Mouse (Mus musculus) liver, embryonic 12.5 days (tissue): ENCODE data around the gene Fastkd5. TPM values are rescaled to one million over a fixed set of nuclear protein-coding genes. Genes with fewer than 3 reads are reported as not detected.
A peak's percentile ranks its signal among the peaks of the same experiment; 100 is the strongest.

ENCODE experiments used
- ATAC-seq: fragments of 200-750 bp; cut with Nextera tagmentation; 2 replicates; pipeline ENCODE4 v1.8.0; 2017; ENCODE audit warnings: moderate number of reproducible peaks, mild to moderate bottlenecking, moderate library complexity
- H3K27ac ChIP-seq: fragments of 300-500 bp; sonication (generic); 2 replicates; pipeline ENCODE4 v1.5.1; 2016; ENCODE audit warnings: mild to moderate bottlenecking
- H3K27me3 ChIP-seq: fragments of 300-500 bp; sonication (generic); replicated peaks from 2 replicates; pipeline ENCODE4 v1.6.1; 2016; ENCODE audit warnings: mild to moderate bottlenecking, moderate library complexity
- H3K36me3 ChIP-seq: fragments of 300-500 bp; sonication (generic); 2 replicates; pipeline ENCODE4 v1.6.1; 2016; ENCODE audit warnings: mild to moderate bottlenecking, moderate library complexity
- H3K4me1 ChIP-seq: fragments of 300-500 bp; sonication (generic); 2 replicates; pipeline ENCODE4 v1.6.1; 2016
- H3K4me2 ChIP-seq: fragments of 300-500 bp; sonication (generic); 2 replicates; pipeline ENCODE4 v1.6.1; 2016; ENCODE audit warnings: mild to moderate bottlenecking, moderate library complexity
- H3K4me3 ChIP-seq: fragments of 300-500 bp; sonication (generic); 2 replicates; pipeline ENCODE4 v1.5.1; 2016; ENCODE audit warnings: mild to moderate bottlenecking, moderate library complexity
- H3K9ac ChIP-seq: fragments of 300-500 bp; sonication (generic); 2 replicates; pipeline ENCODE4 v1.6.1; 2016; ENCODE audit warnings: mild to moderate bottlenecking, moderate library complexity
- H3K9me3 ChIP-seq: fragments of 300-500 bp; sonication (generic); replicated peaks from 2 replicates; pipeline ENCODE4 v1.6.1; 2016; ENCODE audit warnings: mild to moderate bottlenecking, moderate library complexity
- WGBS: fragments of 180-500 bp; shearing (Covaris S2); methylation state at CpG from one replicate; pipeline ENCODE4 v1.1.7; 2016; ENCODE audit not compliant: insufficient replicate concordance; 5-methylcytosine and 5-hydroxymethylcytosine counted together
- polyA plus RNA-seq: library from polyadenylated mRNA; unstranded; fragments of >200 nt; fragmentation: Nextera tagmentation; extraction: Ambion mirVana; gene quantifications from 2 replicates; pipeline ENCODE4 v1.2.1, GENCODE M21; 2016

Gene Fastkd5
- polyA plus RNA-seq = 16.1 and 16.9 TPM in 2 replicates

DNA sequence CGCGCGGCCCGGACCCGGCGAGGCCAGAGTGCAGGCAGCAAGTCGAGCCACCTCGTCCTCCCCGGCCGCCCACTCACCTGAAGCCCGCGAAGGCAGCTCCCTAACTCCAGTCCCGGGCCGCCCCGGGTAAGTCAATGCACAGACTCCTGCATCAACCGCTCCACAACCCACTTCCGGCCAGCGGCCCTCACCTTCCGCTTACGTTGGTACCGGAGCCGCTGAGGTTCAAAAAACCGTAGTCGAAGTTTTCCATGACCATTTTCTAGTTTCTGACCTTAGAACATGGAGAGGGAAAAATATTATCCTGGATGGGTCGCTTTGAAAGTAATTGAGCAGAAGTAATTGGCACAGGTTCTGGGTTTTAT, at the start of gene Fastkd5, which contains the start of gene Ubox5:
Fastkd5 (minus strand) TSS at position 189 of the 365 bp plus-strand sequence.
Ubox5 (minus strand) TSS at position 200 of the 365 bp plus-strand sequence.
- Histone ChIP-seq H3K27me3 (peaks cover 29% of the 10 kb centered on the region), H3K4me1 (peaks cover 31% of the 10 kb centered on the region), H3K4me3 (peak within 1 kb of the TSS; percentile 89), H3K4me2 (peak within 1 kb of the TSS; percentile 77), H3K27ac (peak within 1 kb of the TSS; percentile 83), H3K9ac (peak within 1 kb of the TSS; percentile 89), H3K9me3 (no peaks in the 10 kb centered on the region), H3K36me3 (peaks cover 33% of the 10 kb centered on the region)
- peak; percentile 85 for ATAC-seq
- WGBS = 0% methylated on average over 25 of the region's 25 CpGs

DNA sequence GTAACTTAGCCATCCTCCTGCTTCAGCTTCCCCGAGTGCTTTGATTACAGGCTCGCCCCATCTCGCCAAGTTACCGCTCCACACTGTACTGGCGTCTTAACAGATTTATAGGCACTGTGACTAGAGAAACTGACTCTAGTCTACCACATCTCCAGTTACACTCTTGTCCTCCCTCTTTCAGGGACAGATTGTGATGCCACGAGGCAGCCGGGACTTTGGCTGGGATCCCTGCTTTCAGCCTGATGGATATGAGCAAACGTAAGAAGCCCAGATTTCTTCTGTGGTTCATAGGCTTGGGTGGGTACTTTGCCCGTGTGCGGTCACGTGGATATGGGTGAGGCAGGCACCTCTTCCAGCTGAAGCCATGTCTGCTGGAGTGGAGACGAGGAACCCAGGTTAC, 49.3 kb upstream of the Fastkd5 start:
- Histone ChIP-seq H3K27me3 (no peaks in the 10 kb centered on the region), H3K36me3 (peaks cover 99% of the 10 kb centered on the region), H3K9me3 (no peaks in the 10 kb centered on the region), H3K4me1 (no peaks in the 10 kb centered on the region), H3K4me2 (no peak overlapping the region), H3K4me3 (no peak overlapping the region), H3K27ac (no peak overlapping the region), H3K9ac (no peak overlapping the region)
- 92% methylated on average over 12 of the region's 12 CpGs for WGBS
- ATAC-seq = no peak

DNA sequence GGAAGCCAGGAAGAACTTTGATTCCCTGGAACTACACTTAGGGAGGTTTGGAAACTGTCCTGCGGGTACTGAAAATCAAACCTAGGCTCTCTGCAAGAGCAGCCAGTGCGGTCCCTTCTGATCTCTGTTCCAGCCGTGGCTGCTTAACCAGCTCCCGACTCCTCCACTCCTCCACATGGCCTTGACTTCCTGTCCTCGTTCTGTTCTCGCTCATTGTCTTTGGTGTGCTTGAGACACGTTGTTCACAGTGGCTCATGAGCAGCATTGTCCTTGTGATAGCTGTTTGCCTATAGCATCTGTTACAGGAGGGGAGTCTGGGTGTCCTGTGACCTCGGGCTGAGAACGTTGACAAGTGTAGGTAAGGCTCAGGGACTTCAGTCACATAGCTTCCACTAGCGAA, 47.4 kb upstream of the Fastkd5 start:
- Histone ChIP-seq H3K4me3 (no peak overlapping the region), H3K9ac (no peak overlapping the region), H3K9me3 (no peaks in the 10 kb centered on the region), H3K36me3 (peaks cover 100% of the 10 kb centered on the region), H3K27ac (no peak overlapping the region), H3K27me3 (no peaks in the 10 kb centered on the region), H3K4me2 (no peak overlapping the region), H3K4me1 (no peaks in the 10 kb centered on the region)
- WGBS = 85% methylated on average over 10 of the region's 10 CpGs
- no peak for ATAC-seq

DNA sequence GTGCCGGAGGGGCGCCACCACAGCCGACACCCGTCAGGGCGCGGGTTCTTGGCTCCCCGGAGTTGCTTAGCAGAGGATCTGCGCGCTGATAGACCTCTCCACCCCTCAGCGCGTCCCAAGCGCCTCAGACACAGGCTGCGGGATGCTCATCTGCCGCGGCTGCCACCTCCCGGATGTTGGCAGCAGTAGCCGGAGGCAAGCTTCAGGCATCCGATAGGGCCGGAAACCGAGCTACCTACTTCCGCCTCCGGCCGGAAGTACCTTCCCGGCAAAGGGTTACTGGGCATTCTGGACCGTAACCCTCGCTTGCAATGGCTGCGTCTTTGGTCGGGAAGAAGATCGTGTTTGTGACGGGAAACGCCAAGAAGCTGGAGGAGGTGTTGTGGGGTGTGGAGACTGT, 37.7 kb upstream of the Fastkd5 start, which contains the start of gene Itpa:
Itpa (plus strand) TSS at position 52 of the 400 bp plus-strand sequence.
- peak; percentile 75 for ATAC-seq
- H3K4me2 ChIP-seq = peak within 1 kb of the TSS; percentile 92
- no peaks in the 10 kb centered on the region for H3K27me3 ChIP-seq
- WGBS = 1% methylated on average over 31 of the region's 31 CpGs
- no peaks in the 10 kb centered on the region for H3K9me3 ChIP-seq
- H3K27ac ChIP-seq = peak within 1 kb of the TSS; percentile 92
- H3K36me3 ChIP-seq = peaks cover 29% of the 10 kb centered on the region
- H3K4me1 ChIP-seq = peaks cover 64% of the 10 kb centered on the region
- peak within 1 kb of the TSS; percentile 85 for H3K4me3 ChIP-seq
- peak within 1 kb of the TSS; percentile 80 for H3K9ac ChIP-seq

DNA sequence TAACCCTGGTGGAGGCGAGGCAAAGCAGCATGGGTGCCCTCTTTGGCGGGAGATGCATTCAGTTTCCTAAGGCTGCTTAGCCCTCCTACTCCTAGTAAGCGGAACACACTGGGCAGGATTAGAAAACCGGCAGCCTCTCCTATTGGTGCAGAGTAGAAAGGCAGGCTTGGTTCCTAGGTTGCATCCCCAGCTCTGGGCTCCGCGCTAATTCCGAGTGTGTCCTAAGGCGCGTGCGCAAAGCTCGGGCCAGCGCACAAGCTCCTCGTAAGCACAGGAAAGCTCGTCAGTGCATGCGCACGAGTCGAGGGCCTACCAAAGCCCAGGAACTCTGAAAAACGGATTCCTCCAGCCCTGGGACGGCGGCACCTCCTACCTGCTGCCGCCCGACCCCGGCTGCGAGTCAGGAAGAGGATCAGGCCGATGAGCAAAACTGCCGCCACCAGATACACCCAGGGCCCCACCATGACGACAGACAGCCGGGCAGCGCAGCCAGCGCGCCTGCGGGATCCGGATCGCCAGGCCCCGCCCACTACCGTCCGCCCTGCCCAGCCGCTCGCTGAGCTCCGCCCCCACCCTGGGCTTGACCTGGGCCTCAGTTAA, 34.4 kb upstream of the Fastkd5 start, which contains the start of gene Ddrgk1:
Ddrgk1 (minus strand) TSS at position 558 of the 600 bp plus-strand sequence.
- H3K4me1 ChIP-seq = peaks cover 52% of the 10 kb centered on the region
- H3K4me3 ChIP-seq = peak within 1 kb of the TSS; percentile 65
- peak within 1 kb of the TSS; percentile 96 for H3K27ac ChIP-seq
- peak; percentile 93 for ATAC-seq
- peaks cover 37% of the 10 kb centered on the region for H3K36me3 ChIP-seq
- H3K9me3 ChIP-seq = no peaks in the 10 kb centered on the region
- H3K9ac ChIP-seq = peak within 1 kb of the TSS; percentile 82
- WGBS = under 1% methylated on average over 40 of the region's 40 CpGs
- peak within 1 kb of the TSS; percentile 86 for H3K4me2 ChIP-seq
- H3K27me3 ChIP-seq = no peaks in the 10 kb centered on the region

DNA sequence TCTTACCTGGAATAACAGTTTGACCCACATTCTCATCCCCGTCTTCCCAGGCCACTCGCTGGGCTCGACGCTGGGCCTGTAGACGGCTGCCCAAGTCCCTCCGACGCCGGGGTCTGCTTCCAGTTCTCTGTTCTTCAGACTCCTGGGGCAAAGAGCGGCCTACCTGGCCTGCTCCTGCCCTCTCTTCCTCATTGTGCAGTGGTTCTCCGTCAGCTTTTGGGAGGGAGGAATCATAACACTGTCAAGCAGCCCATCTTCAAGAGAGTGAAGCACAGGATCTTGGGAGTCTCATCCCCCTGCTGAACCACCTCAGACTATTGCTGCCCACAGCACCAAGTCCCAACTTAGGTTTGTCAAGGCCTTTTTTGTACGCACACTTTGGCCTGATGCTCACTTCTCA, 33.5 kb upstream of the Fastkd5 start:
- 86% methylated on average over 11 of the region's 11 CpGs for WGBS
- H3K36me3 ChIP-seq = peaks cover 45% of the 10 kb centered on the region
- no peaks in the 10 kb centered on the region for H3K27me3 ChIP-seq
- peak overlapping the region; percentile 65 for H3K4me3 ChIP-seq
- H3K4me2 ChIP-seq = peak overlapping the region; percentile 86
- peak overlapping the region; percentile 82 for H3K9ac ChIP-seq
- peak overlapping the region; percentile 96 for H3K27ac ChIP-seq
- H3K4me1 ChIP-seq = peaks cover 43% of the 10 kb centered on the region
- ATAC-seq = no peak
- H3K9me3 ChIP-seq = no peaks in the 10 kb centered on the region

DNA sequence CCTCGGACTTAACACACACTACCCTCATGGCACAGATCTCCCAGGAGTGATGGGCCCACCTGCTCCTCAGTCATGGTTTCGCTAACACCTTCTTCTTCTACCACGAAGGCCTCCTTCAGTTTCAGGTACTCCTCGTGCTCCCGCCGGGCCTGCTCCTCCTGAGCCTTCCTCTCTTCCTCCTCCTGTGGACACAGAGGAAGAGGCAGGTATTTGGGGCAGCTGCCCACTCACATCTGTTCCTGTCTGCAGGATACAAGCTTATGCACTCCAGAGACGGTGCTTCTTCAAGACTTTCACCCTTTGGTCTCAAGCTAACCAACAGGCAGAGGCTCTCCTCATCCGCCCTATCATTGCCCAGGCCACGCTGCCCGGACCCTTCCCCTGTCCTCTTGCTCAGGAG, 28.7 kb upstream of the Fastkd5 start:
- H3K9ac ChIP-seq = no peak overlapping the region
- WGBS = 93% methylated on average over 10 of the region's 10 CpGs
- H3K36me3 ChIP-seq = peaks cover 93% of the 10 kb centered on the region
- no peak overlapping the region for H3K4me2 ChIP-seq
- peak overlapping the region; percentile 11; the same call in 1 of the 2 replicates for H3K27ac ChIP-seq
- peaks cover 59% of the 10 kb centered on the region for H3K4me1 ChIP-seq
- no peaks in the 10 kb centered on the region for H3K27me3 ChIP-seq
- ATAC-seq = no peak
- H3K4me3 ChIP-seq = no peak overlapping the region
- no peaks in the 10 kb centered on the region for H3K9me3 ChIP-seq

DNA sequence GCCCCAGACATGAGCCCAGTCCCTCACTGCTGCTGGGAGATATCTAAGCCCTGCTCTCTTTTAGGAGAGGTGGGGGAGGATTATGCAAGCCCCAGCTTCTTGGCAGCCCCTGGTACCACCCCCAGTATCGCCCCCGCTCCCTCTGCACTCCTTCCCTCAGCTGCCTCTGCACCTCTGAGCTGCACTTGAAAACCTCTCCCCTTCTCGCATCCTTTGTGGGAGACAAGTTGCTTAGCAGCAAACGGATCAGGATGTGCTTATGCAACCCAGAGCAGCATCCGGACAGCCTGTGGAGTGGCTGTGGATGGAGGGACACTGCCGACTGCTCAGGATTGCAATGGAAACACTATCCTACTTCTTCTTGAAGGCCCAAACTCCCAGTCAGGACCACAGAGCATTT, 27.7 kb upstream of the Fastkd5 start:
- 85% methylated on average over 6 of the region's 6 CpGs for WGBS
- H3K27me3 ChIP-seq = no peaks in the 10 kb centered on the region
- H3K36me3 ChIP-seq = peaks cover 99% of the 10 kb centered on the region
- peaks cover 56% of the 10 kb centered on the region for H3K4me1 ChIP-seq
- no peak overlapping the region for H3K4me2 ChIP-seq
- peak overlapping the region; percentile 92; the same call in 1 of the 2 replicates for H3K27ac ChIP-seq
- H3K4me3 ChIP-seq = no peak overlapping the region
- no peak overlapping the region; the same call in 1 of the 2 replicates for H3K9ac ChIP-seq
- no peak for ATAC-seq
- no peaks in the 10 kb centered on the region for H3K9me3 ChIP-seq

DNA sequence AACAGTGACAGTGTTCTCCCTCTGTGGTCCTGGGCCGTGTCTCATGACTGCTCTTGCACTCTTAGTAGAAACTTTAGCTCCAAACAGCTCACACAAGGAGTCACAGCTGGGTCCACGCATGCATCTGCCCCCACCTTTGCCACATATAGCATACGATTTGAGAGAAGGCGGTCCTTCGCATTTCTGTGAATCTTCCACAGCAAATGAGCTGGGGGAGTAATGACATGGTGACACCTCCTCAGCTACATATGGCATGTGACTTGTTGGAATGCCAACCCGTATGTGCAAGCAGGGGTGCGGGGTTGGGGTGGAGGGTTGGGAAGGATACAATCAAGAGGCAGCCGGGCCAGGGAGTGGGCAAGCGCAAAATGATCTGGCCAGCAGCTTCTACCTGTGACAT, 26.7 kb upstream of the Fastkd5 start:
- peaks cover 93% of the 10 kb centered on the region for H3K36me3 ChIP-seq
- peaks cover 48% of the 10 kb centered on the region for H3K4me1 ChIP-seq
- H3K27me3 ChIP-seq = no peaks in the 10 kb centered on the region
- H3K27ac ChIP-seq = peak overlapping the region; percentile 92
- WGBS = 89% methylated on average over 9 of the region's 9 CpGs
- no peak for ATAC-seq
- H3K9ac ChIP-seq = peak overlapping the region; percentile 45
- no peaks in the 10 kb centered on the region for H3K9me3 ChIP-seq
- peak overlapping the region; percentile 52 for H3K4me2 ChIP-seq
- no peak overlapping the region for H3K4me3 ChIP-seq

DNA sequence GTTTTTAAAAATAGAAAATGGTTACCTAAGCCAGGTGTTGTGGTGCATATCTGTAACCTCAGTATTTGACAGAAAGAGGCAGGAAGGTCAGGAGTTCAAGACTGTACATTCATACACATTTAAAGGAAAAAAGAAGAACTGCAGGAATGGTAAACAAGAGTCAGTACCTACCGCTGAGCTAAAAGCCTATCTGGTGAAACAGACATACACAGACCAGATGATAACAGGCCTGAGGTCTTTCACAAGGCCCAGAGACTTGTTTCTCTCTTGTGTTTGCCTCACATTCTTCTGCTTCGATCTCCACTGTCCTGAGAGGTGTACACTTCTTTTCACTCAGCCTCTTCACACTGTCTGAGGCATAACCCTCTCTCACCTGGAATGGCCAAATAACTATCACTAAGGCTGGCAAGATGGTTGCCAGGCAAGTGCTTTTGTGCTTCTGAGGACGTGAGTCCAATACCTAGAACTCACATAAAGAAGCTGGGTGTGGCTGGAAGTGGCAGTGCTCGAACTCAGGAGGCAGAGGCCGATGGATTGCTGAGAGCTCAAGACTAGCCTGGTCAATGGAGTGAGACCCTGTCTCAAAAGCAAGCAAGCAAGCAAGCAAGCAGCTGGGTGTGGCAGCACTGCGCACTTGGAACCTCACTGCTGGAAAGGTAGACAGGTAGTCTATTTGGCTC, 26.0 kb upstream of the Fastkd5 start:
- Histone ChIP-seq H3K27ac (peak overlapping the region; percentile 92), H3K9ac (peak overlapping the region; percentile 45), H3K4me3 (no peak overlapping the region), H3K9me3 (no peaks in the 10 kb centered on the region), H3K36me3 (peaks cover 89% of the 10 kb centered on the region), H3K4me1 (peaks cover 48% of the 10 kb centered on the region), H3K4me2 (peak overlapping the region; percentile 52), H3K27me3 (no peaks in the 10 kb centered on the region)
- 34% methylated on average over 6 of the region's 6 CpGs for WGBS
- ATAC-seq = peak; percentile 92

DNA sequence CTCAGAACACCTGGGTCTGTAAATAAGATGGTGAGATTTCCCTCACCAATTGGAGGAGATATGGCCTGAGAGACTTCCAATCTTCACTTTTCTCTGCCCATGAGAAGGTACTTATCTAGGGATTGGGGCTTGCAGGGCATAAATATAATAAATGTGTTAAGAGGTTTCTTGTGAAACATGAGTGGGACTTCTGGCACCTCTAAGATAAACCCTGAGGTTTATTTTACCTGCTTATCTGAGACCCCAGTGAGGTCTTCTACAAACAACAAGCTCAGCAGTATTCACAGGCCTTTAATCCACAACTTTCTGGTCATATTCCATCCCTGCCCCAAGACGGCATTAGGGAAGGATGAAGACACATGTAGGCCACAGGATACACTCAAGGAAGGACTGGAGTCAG, 23.9 kb upstream of the Fastkd5 start:
- Histone ChIP-seq H3K4me3 (no peak overlapping the region), H3K9ac (0 out of 2 replicates have a peak overlapping the region, but pooled peaks have one; percentile 15), H3K27ac (peak overlapping the region; percentile 92), H3K36me3 (peaks cover 79% of the 10 kb centered on the region), H3K4me2 (peak overlapping the region; percentile 17; the same call in 1 of the 2 replicates), H3K9me3 (no peaks in the 10 kb centered on the region), H3K27me3 (no peaks in the 10 kb centered on the region), H3K4me1 (peaks cover 48% of the 10 kb centered on the region)
- WGBS = 56% methylated on average over 1 of the region's 1 CpGs
- ATAC-seq = peak; percentile 42; the same call in 1 of the 2 replicates

DNA sequence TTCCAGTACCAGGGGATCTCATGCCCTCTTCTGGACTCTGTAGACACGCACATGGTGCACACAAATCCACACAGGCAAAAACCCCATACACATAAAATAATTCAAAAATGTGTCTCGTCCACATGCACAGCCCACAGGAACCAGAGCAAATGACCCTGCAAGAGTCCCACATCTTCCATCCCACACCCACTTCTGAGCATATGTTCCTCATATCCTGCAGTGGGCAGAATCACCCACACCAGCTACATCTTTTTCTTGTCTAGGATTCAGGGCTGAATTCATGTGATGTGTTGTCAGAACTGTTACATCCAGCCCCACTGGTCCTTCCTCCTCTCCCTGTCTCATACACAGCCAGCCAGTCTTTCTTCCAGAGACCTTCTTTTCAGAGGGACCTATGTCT, 23.5 kb upstream of the Fastkd5 start:
- 0 out of 2 replicates have a peak overlapping the region, but pooled peaks have one; percentile 15 for H3K9ac ChIP-seq
- no peak for ATAC-seq
- peaks cover 75% of the 10 kb centered on the region for H3K36me3 ChIP-seq
- peak overlapping the region; percentile 92 for H3K27ac ChIP-seq
- no peaks in the 10 kb centered on the region for H3K9me3 ChIP-seq
- WGBS = 82% methylated on average over 2 of the region's 2 CpGs
- H3K4me3 ChIP-seq = no peak overlapping the region
- H3K27me3 ChIP-seq = no peaks in the 10 kb centered on the region
- H3K4me1 ChIP-seq = peaks cover 48% of the 10 kb centered on the region
- no peak overlapping the region for H3K4me2 ChIP-seq
